Mouse (Mus musculus): Measurements from ENCODE around the gene Scgb1b17.
"Not testable (repeated sequence)": the region's sequence is repeated elsewhere in the genome, so short reads cannot be mapped to it uniquely, and the experiment has no call there.

Scgb1b17 gene

GRCm38 (mm10) chr7:33063149-33063548 lies at the start of gene Scgb1b17:
Scgb1b17 (plus strand) TSS chr7:33063449.
- not testable (repeated sequence) for DNase-seq (ENCODE audit: low spot score)

- DNase-seq (ENCODE audit: low spot score) = not testable (repeated sequence)
Observed at GRCm38 (mm10) chr7:33056461-33056860, 6.8 kb upstream of the Scgb1b17 start, which contains the start of gene Scgb2b17. Scgb2b17 (minus strand) TSS chr7:33056561.
